Mouse (Mus musculus) ovary, postnatal 14 days (tissue): ENCODE measurements at regions not wholly inside any gene's neighbourhood (a gene's known extent, or its start where the extent isn't known, plus 50 kb on each side); places are given as distances from the start of the nearest gene placed in this dataset.
"Not testable (repeated sequence)": the region's sequence is repeated elsewhere in the genome, so short reads cannot be mapped to it uniquely, and the experiment has no call there.

ENCODE experiments used
- DNase-seq: peaks from one replicate; pipeline ENCODE4 v3.0.0; 2022; ENCODE audit warnings: low spot score

GRCm38 (mm10) chr6:4149663-4150062 lies 62.9 kb upstream of the Bet1 start:
- DNase-seq, result no peak

GRCm38 (mm10) chr6:4158293-4158692 lies 71.5 kb upstream of the Bet1 start:
- DNase-seq, result no peak

- no peak for DNase-seq
Measured at GRCm38 (mm10) chr6:4163733-4164132, 77.0 kb upstream of the Bet1 start.

GRCm38 (mm10) chr6:4167112-4167511 lies 80.3 kb upstream of the Bet1 start:
- no peak for DNase-seq

- no peak for DNase-seq
Measured at GRCm38 (mm10) chr6:4167757-4168156, 81.0 kb upstream of the Bet1 start.

GRCm38 (mm10) chr6:4171561-4171960 lies 84.8 kb upstream of the Bet1 start:
- DNase-seq, result no peak

GRCm38 (mm10) chr6:4187683-4188082 lies 100.9 kb upstream of the Bet1 start:
- no peak for DNase-seq

GRCm38 (mm10) chr6:4190976-4191375 lies 104.2 kb upstream of the Bet1 start:
- not testable (repeated sequence) for DNase-seq

GRCm38 (mm10) chr6:4193286-4193685 lies 106.5 kb upstream of the Bet1 start:
- no peak for DNase-seq

GRCm38 (mm10) chr6:4201176-4201575 lies 114.4 kb upstream of the Bet1 start:
- no peak for DNase-seq

GRCm38 (mm10) chr6:4205681-4206080 lies 118.9 kb upstream of the Bet1 start:
- no peak for DNase-seq

GRCm38 (mm10) chr6:4245265-4246112 lies 158.7 kb upstream of the Bet1 start:
- DNase-seq, result no peak

- no peak for DNase-seq
Measured at GRCm38 (mm10) chr6:4246113-4246419, 159.3 kb upstream of the Bet1 start.

GRCm38 (mm10) chr6:4276607-4277006 lies 189.8 kb upstream of the Bet1 start:
- DNase-seq, result no peak

GRCm38 (mm10) chr6:4277245-4277890 lies 190.6 kb upstream of the Bet1 start:
- DNase-seq, result no peak

GRCm38 (mm10) chr6:4291380-4291779 lies 204.6 kb upstream of the Bet1 start:
- no peak for DNase-seq

- DNase-seq, result not testable (repeated sequence)
Measured at GRCm38 (mm10) chr6:4303410-4303809, 201.2 kb upstream of the Col1a2 start.

GRCm38 (mm10) chr6:4349953-4350352 lies 154.7 kb upstream of the Col1a2 start:
- no peak for DNase-seq

GRCm38 (mm10) chr6:4362220-4362619 lies 142.4 kb upstream of the Col1a2 start:
- no peak for DNase-seq

GRCm38 (mm10) chr6:4375465-4376037 lies 129.1 kb upstream of the Col1a2 start:
- no peak for DNase-seq

GRCm38 (mm10) chr6:4396808-4397207 lies 107.8 kb upstream of the Col1a2 start:
- DNase-seq, result no peak

GRCm38 (mm10) chr6:4397695-4398598 lies 106.7 kb upstream of the Col1a2 start:
- no peak for DNase-seq
